Mouse (Mus musculus) T-helper 1 cell (primary cell): Measurements from ENCODE around the gene Fars2.
"Not testable (repeated sequence)": the region's sequence is repeated elsewhere in the genome, so short reads cannot be mapped to it uniquely, and the experiment has no call there.

ENCODE experiments used
- in situ Hi-C: fragments of 300-600 bp; cut with MboI, MseI; formaldehyde crosslinking; loops from one replicate; pipeline ENCODE4 v1.15.1; 2025; ENCODE audit warnings: high pct_unique_total_duplicates

Gene Fars2

GRCm38 (mm10) chr13:36140247-36141016, 23.2 kb downstream of the Fars2 start:
- in situ Hi-C loops, result no loop called here

- in situ Hi-C loops, result no loop called here
Observed at GRCm38 (mm10) chr13:36145601-36146000, 28.4 kb downstream of the Fars2 start.

- in situ Hi-C loops, result no loop called here
Observed at GRCm38 (mm10) chr13:36149175-36149939, 32.1 kb downstream of the Fars2 start.

GRCm38 (mm10) chr13:36150272-36150671, 33.1 kb downstream of the Fars2 start:
- in situ Hi-C loops, result no loop called here

- in situ Hi-C loops, result no loop called here
Observed at GRCm38 (mm10) chr13:36152728-36153498, 35.7 kb downstream of the Fars2 start.

- in situ Hi-C loops, result loop anchor here (5.0 kb wide), 1 partner anchor 91 kb away; no protein-coding TSS in a partner anchor
Observed at GRCm38 (mm10) chr13:36156340-36156931, 39.2 kb downstream of the Fars2 start.

- in situ Hi-C loops, result no loop called here
Observed at GRCm38 (mm10) chr13:36163411-36163810, 46.2 kb downstream of the Fars2 start.

GRCm38 (mm10) chr13:36163898-36164297, 46.7 kb downstream of the Fars2 start:
- in situ Hi-C loops, result no loop called here

- in situ Hi-C loops, result not testable (repeated sequence)
Observed at GRCm38 (mm10) chr13:36172981-36173380, 55.8 kb downstream of the Fars2 start.

- in situ Hi-C loops, result no loop called here
Observed at GRCm38 (mm10) chr13:36174101-36174500, 56.9 kb downstream of the Fars2 start.

GRCm38 (mm10) chr13:36174772-36175171, 57.6 kb downstream of the Fars2 start:
- in situ Hi-C loops, result no loop called here

- in situ Hi-C loops, result no loop called here
Observed at GRCm38 (mm10) chr13:36181231-36181630, 64.0 kb downstream of the Fars2 start.

- in situ Hi-C loops, result no loop called here
Observed at GRCm38 (mm10) chr13:36190577-36190976, 73.4 kb downstream of the Fars2 start.

- in situ Hi-C loops, result no loop called here
Observed at GRCm38 (mm10) chr13:36193484-36194113, 76.4 kb downstream of the Fars2 start.

- in situ Hi-C loops, result no loop called here
Observed at GRCm38 (mm10) chr13:36199288-36199687, 82.1 kb downstream of the Fars2 start.

- in situ Hi-C loops, result no loop called here
Observed at GRCm38 (mm10) chr13:36200453-36200852, 83.2 kb downstream of the Fars2 start.

- in situ Hi-C loops, result no loop called here
Observed at GRCm38 (mm10) chr13:36202496-36202895, 85.3 kb downstream of the Fars2 start.

- in situ Hi-C loops, result no loop called here
Observed at GRCm38 (mm10) chr13:36203014-36203413, 85.8 kb downstream of the Fars2 start.

GRCm38 (mm10) chr13:36204320-36204719, 87.1 kb downstream of the Fars2 start:
- in situ Hi-C loops, result no loop called here

GRCm38 (mm10) chr13:36210965-36211364, 93.8 kb downstream of the Fars2 start:
- in situ Hi-C loops, result no loop called here

- in situ Hi-C loops, result no loop called here
Observed at GRCm38 (mm10) chr13:36214056-36214455, 96.8 kb downstream of the Fars2 start.
